Mouse (Mus musculus): ENCODE results near the gene Aars2. TPM values are rescaled to one million over a fixed set of nuclear protein-coding genes. Genes with fewer than 3 reads are reported as not detected.

Gene Aars2
- total RNA-seq (2021): 10 to 100 TPM; 16.8 to 17.4 TPM
- long read RNA-seq, experiment 1, transcript Aars2-201 (22 exons, 3,349 nt): major isoform, 27 of 38 reads
- long read RNA-seq, experiment 1, partial matches to known transcripts: 7 of 38 reads
- long read RNA-seq, experiment 1, other reads (novel, unspliced or antisense): 4 of 38 reads
- long read RNA-seq, experiment 2, transcript Aars2-201 (22 exons, 3,349 nt): major isoform, 13 of 17 reads
- long read RNA-seq, experiment 2, partial matches to known transcripts: 4 of 17 reads
- long read RNA-seq, experiment 2, other reads (novel, unspliced or antisense): 0 of 17 reads

- peak; percentile 95 to 98 for DNase-seq
Observed at GRCm38 (mm10) chr17:45506700-45507189, at the start of gene Aars2. TSS of gene Aars2 (plus strand) at chr17:45506841.

- DNase-seq: no peak
Observed at GRCm38 (mm10) chr17:45457487-45457886, 49.2 kb upstream of the Aars2 start.

GRCm38 (mm10) chr17:45458516-45458915, 48.1 kb upstream of the Aars2 start:
- DNase-seq: no peak

DNA sequence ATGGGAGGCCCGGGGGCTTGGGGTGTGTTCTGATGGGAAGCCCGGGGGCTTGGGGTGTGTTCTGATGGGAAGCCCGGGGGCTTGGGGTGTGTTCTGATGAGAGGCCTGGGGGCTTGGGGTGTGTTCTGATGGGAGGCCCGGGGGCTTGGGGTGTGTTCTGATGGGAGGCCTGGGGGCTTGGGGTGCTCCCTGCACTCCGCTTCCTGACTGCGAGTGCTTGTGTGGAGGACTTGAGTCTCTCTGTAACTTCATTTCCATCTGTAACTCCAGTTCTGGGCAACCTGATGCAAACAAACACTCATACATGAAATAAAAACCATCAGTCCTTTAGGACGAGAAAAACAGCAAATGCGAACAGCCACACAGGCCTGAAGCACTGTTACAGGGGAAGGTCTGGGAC, 47.6 kb upstream of the Aars2 start:
- no peak for DNase-seq

- DNase-seq: no peak
Observed at GRCm38 (mm10) chr17:45462506-45462905, 44.1 kb upstream of the Aars2 start.

DNA sequence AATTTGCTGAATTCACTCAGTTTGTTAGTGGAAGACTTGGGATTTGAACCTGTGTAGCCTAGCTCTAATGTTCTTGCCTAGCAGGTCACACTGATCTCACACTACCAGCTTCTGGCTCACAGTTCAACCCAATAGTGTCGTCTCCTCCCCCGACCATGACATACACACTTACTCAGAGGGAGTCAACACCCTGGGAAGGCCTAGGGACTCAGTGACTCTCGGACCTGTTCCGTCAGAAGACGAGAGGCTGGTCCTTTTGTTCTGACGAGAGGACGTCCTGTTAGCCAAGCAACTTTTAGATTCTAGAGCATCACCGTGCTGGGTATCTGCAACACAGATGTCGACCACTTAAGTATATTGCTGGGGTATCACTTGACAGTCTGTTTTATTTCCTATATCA, 42.4 kb upstream of the Aars2 start:
- DNase-seq: no peak

GRCm38 (mm10) chr17:45466701-45467100, 39.9 kb upstream of the Aars2 start:
- DNase-seq: no peak

DNA sequence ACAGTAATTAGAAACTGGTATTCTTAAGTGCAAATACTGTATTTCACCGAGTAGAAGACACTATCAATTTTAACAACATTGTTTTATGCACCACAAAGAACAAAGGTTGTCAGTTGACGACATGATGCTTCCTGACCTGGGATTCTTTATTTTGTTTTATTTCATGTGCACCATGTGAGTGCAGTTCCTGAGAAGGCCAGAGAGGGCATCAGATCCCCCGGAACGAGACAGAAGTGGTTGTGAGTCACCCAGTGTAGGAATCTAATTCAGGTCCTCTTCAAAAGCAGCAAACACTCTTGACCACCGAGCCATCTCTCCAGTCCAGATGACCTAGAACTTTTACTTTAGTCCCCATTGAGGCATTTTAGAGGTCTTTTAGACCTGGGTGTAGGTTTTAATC, 38.3 kb upstream of the Aars2 start:
- DNase-seq: no peak

GRCm38 (mm10) chr17:45470726-45471125, 35.9 kb upstream of the Aars2 start:
- no peak for DNase-seq

DNA sequence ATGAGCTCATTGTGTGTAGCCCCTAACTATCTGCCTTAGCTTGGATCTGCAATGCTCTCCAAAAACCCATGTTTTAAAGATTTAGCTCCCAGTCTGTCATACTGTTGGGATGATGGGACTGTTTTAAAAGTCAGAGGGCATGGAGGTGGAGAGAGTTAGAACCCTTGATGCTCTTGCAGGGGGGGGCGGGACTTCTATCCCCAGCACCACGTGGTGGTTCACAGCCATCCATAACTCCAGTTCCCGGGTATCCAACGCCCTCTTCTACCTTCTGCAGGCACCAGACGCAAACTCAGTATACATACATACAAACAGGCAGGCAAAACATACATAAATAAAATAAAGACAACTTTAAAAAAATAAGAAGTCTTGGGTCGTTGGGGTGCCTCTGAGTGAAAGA, 33.0 kb upstream of the Aars2 start:
- no peak for DNase-seq

DNA sequence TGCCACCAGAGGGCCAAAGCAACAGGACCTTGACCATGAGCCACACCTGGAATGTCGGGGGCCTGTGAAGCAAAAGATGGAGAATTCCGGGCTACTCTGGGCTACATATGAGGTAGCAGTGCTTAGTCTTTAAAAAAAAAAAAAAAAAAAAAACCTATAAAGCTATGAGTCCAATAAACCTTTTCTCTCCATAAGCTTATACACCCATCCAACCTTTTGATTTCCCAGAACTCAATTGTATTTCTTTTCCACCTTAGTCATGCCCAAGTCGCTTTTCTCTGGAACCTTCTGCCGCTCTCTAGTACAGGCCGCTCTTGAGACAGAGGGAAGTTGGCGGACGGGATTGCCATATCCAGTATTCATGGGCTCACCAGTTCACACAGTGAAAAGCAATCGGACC, 32.5 kb upstream of the Aars2 start:
- DNase-seq: no peak

DNA sequence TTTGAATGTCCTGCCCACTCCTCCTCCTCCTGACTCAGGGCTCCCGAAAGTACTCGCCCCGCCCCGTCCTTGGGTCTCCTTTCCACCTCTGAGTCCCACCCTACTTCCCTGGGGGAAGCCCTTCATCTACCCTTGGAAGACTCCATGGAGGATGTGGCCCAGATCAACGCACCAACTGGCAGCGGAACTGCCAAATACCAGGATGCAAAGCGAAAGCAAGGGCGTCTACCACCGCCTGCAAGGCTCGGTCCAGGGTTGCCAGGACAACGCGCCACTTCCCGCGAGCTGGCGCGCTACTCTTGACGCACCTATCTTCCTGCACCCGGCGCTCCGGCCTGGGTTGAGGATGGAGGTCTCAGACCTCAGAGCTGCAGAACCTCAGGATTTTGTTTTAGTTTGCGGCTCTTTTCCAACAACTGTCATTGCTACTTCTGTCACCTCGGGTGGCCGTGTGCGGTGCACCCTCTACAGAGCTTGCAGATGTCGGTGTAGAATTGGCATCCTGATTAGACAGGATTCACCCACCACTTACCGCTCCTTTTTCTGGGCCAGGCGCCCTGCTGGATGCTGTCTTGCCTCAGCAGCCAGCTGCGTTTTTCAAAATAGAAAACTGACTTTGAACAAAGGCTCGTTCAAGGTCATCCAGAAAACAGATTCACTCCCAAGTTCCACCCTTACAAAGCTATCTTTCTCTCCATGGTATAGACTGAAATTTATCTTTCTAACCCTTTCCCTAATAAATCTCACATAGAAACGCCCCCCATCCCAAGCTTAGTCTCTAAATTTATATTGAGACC, 31.8 kb upstream of the Aars2 start, which contains the start of gene Spats1:
Gene Spats1 (minus strand): TSS at position 747 of the 797 bp plus-strand sequence.
- peak; percentile 73 to 83 for DNase-seq

- peak; percentile 82 to 83 for DNase-seq
Observed at GRCm38 (mm10) chr17:45478234-45478825, 28.3 kb upstream of the Aars2 start.

GRCm38 (mm10) chr17:45480429-45480828, 26.2 kb upstream of the Aars2 start:
- DNase-seq: peak; percentile 34 to 37

GRCm38 (mm10) chr17:45485581-45485980, 21.1 kb upstream of the Aars2 start:
- no peak for DNase-seq

GRCm38 (mm10) chr17:45487216-45487615, 19.4 kb upstream of the Aars2 start:
- DNase-seq: no peak

DNA sequence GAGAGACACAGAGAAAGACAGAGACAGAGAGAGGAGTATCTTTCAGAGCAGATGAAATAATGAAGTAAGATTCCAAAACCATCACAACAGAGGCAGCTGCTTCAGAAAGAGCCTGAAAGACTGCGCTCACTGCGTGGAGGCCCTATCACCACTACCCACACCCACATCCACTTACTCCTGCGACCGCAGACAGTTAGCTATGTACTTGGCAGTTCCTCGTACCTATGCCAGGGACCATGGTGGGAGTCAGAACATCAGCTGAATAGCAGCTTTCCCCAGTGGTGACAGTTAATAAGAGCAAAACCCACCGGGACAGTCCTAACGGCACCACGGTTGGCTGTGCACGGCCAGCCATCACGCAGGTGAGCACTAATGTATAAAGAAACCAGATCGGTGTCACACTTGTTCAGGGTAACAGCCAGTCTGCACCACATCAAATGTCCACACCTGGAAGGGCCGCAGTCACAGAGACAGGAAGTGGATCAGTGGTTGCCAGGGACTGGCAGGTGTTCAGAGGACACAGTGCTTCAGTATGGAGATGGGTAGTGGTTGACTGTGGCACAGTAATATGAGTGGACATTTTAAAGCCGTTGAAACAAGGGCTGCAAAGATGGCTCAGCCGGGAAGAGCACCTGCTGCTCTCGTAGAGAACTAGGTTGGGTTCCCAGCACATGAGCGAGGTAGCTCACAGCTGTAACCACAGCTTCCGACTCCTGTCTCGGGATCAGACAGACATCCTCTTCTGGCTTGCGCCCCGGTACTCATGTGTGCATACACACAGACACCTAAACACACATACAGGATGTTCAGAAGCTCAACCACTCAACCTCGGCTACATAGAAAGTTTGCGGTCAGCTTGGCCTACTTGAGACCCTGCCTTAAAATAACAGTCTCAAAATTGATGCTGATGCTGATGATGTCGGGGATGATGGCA, 18.1 kb upstream of the Aars2 start:
- no peak for DNase-seq

- peak; percentile 49 to 67 for DNase-seq
Observed at GRCm38 (mm10) chr17:45489736-45490135, 16.9 kb upstream of the Aars2 start.

- no peak for DNase-seq
Observed at GRCm38 (mm10) chr17:45490532-45491154, 16.0 kb upstream of the Aars2 start.

- DNase-seq: no peak
Observed at GRCm38 (mm10) chr17:45495398-45495797, 11.2 kb upstream of the Aars2 start.

- DNase-seq: no peak
Observed at GRCm38 (mm10) chr17:45498397-45498796, 8.2 kb upstream of the Aars2 start.
